Mouse (Mus musculus) spleen, adult 2 months (tissue): ENCODE results near the gene Gstm5.

Source experiments
- CTCF ChIP-seq: fragments of 200-500 bp; IDR thresholded peaks from 2 replicates; pipeline ENCODE4 v1.5.1; 2011; ENCODE audit warnings: mild to moderate bottlenecking, inconsistent platforms; ENCODE audit not compliant: insufficient read depth, insufficient read length, insufficient replicate concordance; ENCODE audit errors: extremely low read depth
- POLR2A ChIP-seq: fragments of 200-500 bp; IDR thresholded peaks from 2 replicates; pipeline ENCODE4 v1.6.1; 2011; ENCODE audit warnings: low read depth, low read length, inconsistent platforms

DNA sequence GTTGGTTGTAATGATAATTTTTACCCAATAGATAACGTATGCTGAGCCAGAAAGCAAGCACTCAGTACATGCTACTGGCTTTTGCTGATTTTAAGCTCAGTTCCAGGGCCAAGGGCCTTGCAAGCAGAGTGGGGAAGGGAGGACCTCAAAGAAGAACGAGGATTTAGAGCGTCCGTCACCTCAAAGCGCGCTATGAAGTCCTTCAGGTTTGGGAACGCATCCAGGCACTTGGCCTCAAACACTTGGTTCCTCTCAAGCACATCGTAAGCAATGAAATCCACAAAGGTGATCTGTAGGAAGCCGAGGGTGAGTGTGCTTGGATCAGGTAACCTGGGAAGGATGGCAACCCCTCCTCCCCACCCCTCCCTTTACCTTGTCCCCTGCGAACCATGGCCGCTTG, 33.1 kb downstream of the Gstm5 start:
- TF ChIP-seq CTCF (no peak), POLR2A (no peak)
